Mouse (Mus musculus): ENCODE results near the gene Samd10. TPM values are rescaled to one million over a fixed set of nuclear protein-coding genes. Genes with fewer than 3 reads are reported as not detected.

Gene Samd10
- polyA plus RNA-seq, 1 experiment from 2014 or later, result 30.1 TPM

- Histone ChIP-seq H3K27me3 (no peaks in the 10 kb centered on the region), H3K4me1 (peaks cover 22% of the 10 kb centered on the region), H3K9ac (peak overlapping the region; percentile 91), H3K27ac (peak overlapping the region; percentile 94), H3K4me3 (peak overlapping the region; percentile 88), H3K36me3 (peaks cover 35% of the 10 kb centered on the region), H3K9me3 (no peaks in the 10 kb centered on the region), H3K4me2 (peak overlapping the region; percentile 94)
- peak; percentile 87 for ATAC-seq (ENCODE audit: borderline replicate concordance, extremely low read depth, low FRiP score, low TSS enrichment)
- under 1% methylated on average over 49 of the region's 49 CpGs for WGBS
These were observed 17.5 kb downstream of the Samd10 start for GRCm38 (mm10) chr2:181581402-181582120.

GRCm38 (mm10) chr2:181581016-181581401 lies 18.0 kb downstream of the Samd10 start:
- Histone ChIP-seq H3K4me2 (peak overlapping the region; percentile 94), H3K36me3 (peaks cover 29% of the 10 kb centered on the region), H3K27ac (peak overlapping the region; percentile 94), H3K27me3 (no peaks in the 10 kb centered on the region), H3K9me3 (no peaks in the 10 kb centered on the region), H3K4me1 (peaks cover 22% of the 10 kb centered on the region), H3K9ac (peak overlapping the region; percentile 91), H3K4me3 (peak overlapping the region; percentile 88)
- ATAC-seq (ENCODE audit: borderline replicate concordance, extremely low read depth, low FRiP score, low TSS enrichment), result peak; percentile 78
- WGBS, result 0% methylated on average over 11 of the region's 11 CpGs

DNA sequence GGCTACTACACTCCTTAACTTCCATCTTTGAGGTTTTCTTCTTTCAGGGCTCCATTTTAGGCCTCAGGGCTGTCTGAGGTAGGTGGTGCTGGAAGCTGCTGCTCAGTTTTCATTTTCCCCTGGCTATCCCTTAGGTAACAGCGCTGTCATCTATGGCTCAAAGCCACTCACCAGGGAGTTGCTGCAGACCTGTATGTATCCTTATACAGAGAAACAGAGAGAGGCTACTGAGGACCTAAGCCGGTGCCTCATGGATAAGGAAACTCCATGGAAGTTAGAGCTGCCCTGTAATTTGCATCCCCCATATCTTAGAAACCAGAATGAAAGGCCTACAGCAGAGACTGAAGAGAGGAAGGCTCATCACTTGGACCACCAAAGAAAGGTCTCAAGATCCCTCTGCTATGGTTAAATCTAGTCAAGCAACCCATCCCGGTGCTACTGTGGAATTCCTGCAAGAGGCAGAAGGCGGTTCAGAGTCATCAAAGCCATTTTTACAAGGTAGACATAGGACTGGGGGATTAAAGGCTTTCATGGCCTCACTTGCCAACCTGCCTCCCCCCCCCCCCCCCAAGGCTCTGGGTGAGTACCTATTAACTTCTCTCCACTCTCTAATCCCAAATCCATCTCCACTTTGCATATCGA lies 18.8 kb downstream of the Samd10 start:
- no peak for ATAC-seq (ENCODE audit: borderline replicate concordance, extremely low read depth, low FRiP score, low TSS enrichment)
- H3K27me3 ChIP-seq, result no peaks in the 10 kb centered on the region
- H3K4me3 ChIP-seq, result peak overlapping the region; percentile 88
- H3K9me3 ChIP-seq, result no peaks in the 10 kb centered on the region
- peak overlapping the region; percentile 94 for H3K4me2 ChIP-seq
- H3K36me3 ChIP-seq, result peaks cover 22% of the 10 kb centered on the region
- H3K4me1 ChIP-seq, result peaks cover 22% of the 10 kb centered on the region
- H3K27ac ChIP-seq, result peak overlapping the region; percentile 94; the same call in 1 of the 2 replicates
- H3K9ac ChIP-seq, result peak overlapping the region; percentile 91
- 71% methylated on average over 5 of the region's 5 CpGs for WGBS

DNA sequence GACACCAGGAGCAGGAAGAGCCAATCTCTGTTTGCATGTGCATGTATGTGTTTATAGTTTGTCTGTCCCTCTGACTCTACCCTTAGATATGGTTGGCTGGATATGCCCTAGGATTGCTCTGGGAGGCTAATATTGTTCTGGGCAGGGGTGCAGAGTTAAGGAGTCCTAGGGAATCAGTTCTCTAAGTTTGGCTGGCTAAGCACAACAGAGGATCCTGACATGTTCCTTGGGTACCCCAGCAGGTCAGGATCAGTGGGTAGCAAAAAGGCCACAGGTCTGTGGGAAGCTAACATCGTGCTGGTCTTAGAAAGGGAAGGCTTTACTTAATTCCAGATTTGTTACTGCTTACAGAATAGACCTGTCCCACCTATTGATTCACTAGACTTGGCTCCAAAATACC lies 19.3 kb downstream of the Samd10 start:
- Histone ChIP-seq H3K4me1 (peaks cover 22% of the 10 kb centered on the region), H3K36me3 (peaks cover 16% of the 10 kb centered on the region), H3K4me2 (no peak overlapping the region), H3K9ac (no peak overlapping the region), H3K27ac (no peak overlapping the region), H3K27me3 (no peaks in the 10 kb centered on the region), H3K9me3 (no peaks in the 10 kb centered on the region), H3K4me3 (no peak overlapping the region)
- WGBS, result 84% methylated on average over 1 of the region's 1 CpGs
- no peak for ATAC-seq (ENCODE audit: borderline replicate concordance, extremely low read depth, low FRiP score, low TSS enrichment)

DNA sequence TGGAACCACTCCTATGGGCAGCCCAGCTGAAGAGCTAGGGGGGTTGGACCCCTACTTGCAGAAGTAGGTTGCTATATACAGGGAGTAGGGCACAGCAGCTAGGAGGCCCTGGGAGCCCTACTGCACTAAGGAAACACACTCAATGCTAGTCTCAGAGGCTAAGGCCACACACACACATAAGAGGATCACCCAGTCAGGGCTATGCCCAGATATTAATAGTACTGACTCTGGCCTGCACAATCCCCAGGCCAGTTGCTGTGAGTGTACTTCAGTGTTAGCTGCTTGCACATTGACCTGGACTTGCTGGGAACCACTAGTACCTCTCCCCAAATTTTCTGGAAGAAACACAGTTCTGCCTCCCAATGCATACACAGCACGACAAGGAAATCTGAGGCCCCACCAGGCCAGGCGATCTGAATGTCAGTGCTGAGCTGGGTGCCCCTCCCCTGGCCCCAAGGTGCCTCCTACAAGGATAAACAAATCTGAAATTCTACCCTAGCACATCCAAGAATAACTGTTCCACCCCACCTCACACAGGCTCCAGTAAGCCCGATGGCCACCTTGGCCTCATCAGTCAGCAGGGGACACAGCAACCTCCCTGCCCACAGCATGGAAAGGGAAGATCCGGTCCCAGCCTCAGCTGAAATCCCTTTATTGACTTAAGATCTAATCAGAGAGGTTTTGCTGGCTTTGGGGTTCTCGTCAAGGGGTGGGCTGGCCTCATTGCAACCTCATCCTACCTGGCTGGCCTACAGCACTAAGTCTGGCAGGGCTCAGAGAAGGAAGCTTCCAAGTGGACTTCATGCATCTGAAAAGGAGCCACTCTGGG lies 20.0 kb downstream of the Samd10 start:
- H3K4me1 ChIP-seq, result peaks cover 22% of the 10 kb centered on the region
- no peak overlapping the region for H3K4me3 ChIP-seq
- ATAC-seq (ENCODE audit: borderline replicate concordance, extremely low read depth, low FRiP score, low TSS enrichment), result no peak
- no peak overlapping the region for H3K9ac ChIP-seq
- WGBS, result 22% methylated on average over 5 of the region's 5 CpGs
- H3K27me3 ChIP-seq, result no peaks in the 10 kb centered on the region
- peaks cover 9% of the 10 kb centered on the region for H3K36me3 ChIP-seq
- no peak overlapping the region for H3K4me2 ChIP-seq
- H3K27ac ChIP-seq, result no peak overlapping the region
- H3K9me3 ChIP-seq, result no peaks in the 10 kb centered on the region

- no peak for ATAC-seq (ENCODE audit: borderline replicate concordance, extremely low read depth, low FRiP score, low TSS enrichment)
- WGBS, result 64% methylated on average over 7 of the region's 7 CpGs
- Histone ChIP-seq H3K27me3 (no peaks in the 10 kb centered on the region), H3K9ac (no peak overlapping the region), H3K4me2 (no peak overlapping the region), H3K9me3 (no peaks in the 10 kb centered on the region), H3K36me3 (peaks cover 4% of the 10 kb centered on the region; the same call in 1 of the 2 replicates), H3K4me3 (no peak overlapping the region), H3K4me1 (peaks cover 22% of the 10 kb centered on the region), H3K27ac (no peak overlapping the region)
These were observed 20.9 kb downstream of the Samd10 start for GRCm38 (mm10) chr2:181577981-181578581.

DNA sequence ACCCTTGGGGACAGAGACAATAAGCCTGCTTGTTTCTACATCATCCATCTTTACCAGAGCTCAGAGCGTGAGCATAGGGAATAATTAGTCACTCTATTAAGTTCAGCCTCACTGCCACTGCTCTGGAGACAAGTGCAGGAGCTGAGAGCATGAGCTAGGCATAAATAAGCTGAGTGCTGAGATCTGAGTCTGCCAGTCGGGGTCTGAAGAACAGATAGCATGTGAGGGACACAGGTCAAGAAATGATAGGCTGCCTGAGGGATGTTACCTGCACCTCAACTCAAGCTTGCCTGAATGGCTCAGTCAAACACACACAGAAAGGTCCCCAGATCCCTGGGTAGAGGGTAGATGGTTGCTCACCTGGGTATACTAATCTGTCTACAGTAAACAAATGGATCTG lies 21.9 kb downstream of the Samd10 start:
- peaks cover 5% of the 10 kb centered on the region; the same call in 1 of the 2 replicates for H3K36me3 ChIP-seq
- no peak overlapping the region for H3K4me2 ChIP-seq
- no peaks in the 10 kb centered on the region for H3K9me3 ChIP-seq
- WGBS, result 74% methylated on average over 2 of the region's 2 CpGs
- no peak for ATAC-seq (ENCODE audit: borderline replicate concordance, extremely low read depth, low FRiP score, low TSS enrichment)
- H3K4me3 ChIP-seq, result no peak overlapping the region
- H3K27me3 ChIP-seq, result no peaks in the 10 kb centered on the region
- no peak overlapping the region for H3K27ac ChIP-seq
- no peak overlapping the region for H3K9ac ChIP-seq
- H3K4me1 ChIP-seq, result peaks cover 18% of the 10 kb centered on the region

GRCm38 (mm10) chr2:181576613-181577012 lies 22.4 kb downstream of the Samd10 start:
- H3K27me3 ChIP-seq, result no peaks in the 10 kb centered on the region
- no peak overlapping the region for H3K27ac ChIP-seq
- no peaks in the 10 kb centered on the region for H3K9me3 ChIP-seq
- peaks cover 5% of the 10 kb centered on the region; the same call in 1 of the 2 replicates for H3K36me3 ChIP-seq
- ATAC-seq (ENCODE audit: borderline replicate concordance, extremely low read depth, low FRiP score, low TSS enrichment), result no peak
- no peak overlapping the region for H3K9ac ChIP-seq
- H3K4me2 ChIP-seq, result no peak overlapping the region
- no peak overlapping the region for H3K4me3 ChIP-seq
- H3K4me1 ChIP-seq, result peaks cover 16% of the 10 kb centered on the region
- 87% methylated on average over 2 of the region's 2 CpGs for WGBS

DNA sequence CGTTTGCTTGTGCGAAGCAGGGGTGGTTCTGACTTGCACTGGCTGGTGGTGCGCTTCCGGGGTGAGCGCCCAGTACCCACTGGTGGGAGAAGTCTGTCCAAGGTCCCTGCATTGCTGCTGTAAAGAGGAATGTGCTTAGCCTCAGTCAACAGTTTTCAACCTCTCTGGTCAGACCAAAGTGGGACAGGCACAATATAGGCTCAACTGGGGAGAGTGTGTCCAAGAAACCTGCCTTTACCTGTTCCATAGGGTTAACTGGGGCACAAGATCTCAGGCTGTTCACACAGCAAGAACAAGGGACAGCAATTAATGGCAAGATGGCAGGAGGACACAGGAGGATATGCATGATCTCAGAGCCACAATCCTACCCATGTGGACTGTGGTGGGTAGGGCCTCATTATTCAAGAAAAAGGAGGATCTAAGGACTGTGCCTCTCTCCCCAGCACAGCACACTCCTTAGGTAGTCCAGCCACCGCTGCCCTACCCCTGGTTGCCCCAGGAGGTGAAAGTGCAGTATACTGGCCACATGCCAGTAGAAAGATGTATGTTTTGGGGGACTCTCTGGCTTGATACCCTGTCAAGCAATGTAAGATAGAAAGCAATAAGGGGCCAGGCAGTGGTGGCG lies 24.0 kb downstream of the Samd10 start:
- no peak for ATAC-seq (ENCODE audit: borderline replicate concordance, extremely low read depth, low FRiP score, low TSS enrichment)
- no peak overlapping the region for H3K4me2 ChIP-seq
- H3K27me3 ChIP-seq, result no peaks in the 10 kb centered on the region
- WGBS, result 91% methylated on average over 7 of the region's 7 CpGs
- H3K4me3 ChIP-seq, result no peak overlapping the region
- H3K4me1 ChIP-seq, result peaks cover 7% of the 10 kb centered on the region
- H3K9me3 ChIP-seq, result no peaks in the 10 kb centered on the region
- no peak overlapping the region for H3K9ac ChIP-seq
- peaks cover 5% of the 10 kb centered on the region; the same call in 1 of the 2 replicates for H3K36me3 ChIP-seq
- no peak overlapping the region for H3K27ac ChIP-seq

DNA sequence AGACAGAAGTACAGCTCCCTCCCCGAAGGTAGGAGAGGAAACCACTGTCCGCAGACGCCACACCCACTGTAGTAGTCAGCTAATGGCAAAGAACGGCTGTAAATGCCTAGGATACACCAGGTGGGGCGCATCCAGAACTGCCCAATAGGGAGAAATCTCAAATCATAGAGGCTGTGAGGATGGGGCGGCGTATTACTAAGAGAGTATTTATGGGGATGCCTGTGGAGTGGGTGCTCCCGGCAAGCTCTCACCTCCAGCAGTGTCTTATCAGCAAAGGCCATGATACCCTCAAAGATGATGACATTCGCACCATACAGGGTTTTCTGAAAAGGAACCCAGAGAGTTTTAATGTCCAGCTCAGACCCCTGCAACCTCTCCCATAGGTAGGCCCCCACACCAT lies 25.1 kb downstream of the Samd10 start:
- 91% methylated on average over 9 of the region's 9 CpGs for WGBS
- H3K9ac ChIP-seq, result no peak overlapping the region
- no peak overlapping the region for H3K4me2 ChIP-seq
- no peaks in the 10 kb centered on the region for H3K27me3 ChIP-seq
- no peak for ATAC-seq (ENCODE audit: borderline replicate concordance, extremely low read depth, low FRiP score, low TSS enrichment)
- H3K9me3 ChIP-seq, result no peaks in the 10 kb centered on the region
- no peaks in the 10 kb centered on the region for H3K4me1 ChIP-seq
- H3K4me3 ChIP-seq, result no peak overlapping the region
- H3K27ac ChIP-seq, result no peak overlapping the region
- peaks cover 5% of the 10 kb centered on the region; the same call in 1 of the 2 replicates for H3K36me3 ChIP-seq

Data from lung, embryonic 15.5 days (tissue).